Mouse (Mus musculus) neural tube, embryonic 11.5 days (tissue): ENCODE results near the gene Sirt5. TPM values are rescaled to one million over a fixed set of nuclear protein-coding genes. Genes with fewer than 3 reads are reported as not detected.

Experiments
- ATAC-seq: fragments of 200-750 bp; cut with Nextera tagmentation; 2 replicates; pipeline ENCODE4 v1.8.0; 2017; ENCODE audit warnings: moderate number of reproducible peaks, mild to moderate bottlenecking, moderate TSS enrichment, moderate library complexity; ENCODE audit not compliant: insufficient read depth, low FRiP score, low TSS enrichment
- DNase-seq: peaks from one replicate; pipeline ENCODE4 v3.0.0-alpha.2; 2015; ENCODE audit warnings: low spot score
- H3K27ac ChIP-seq: fragments of 300-500 bp; sonication (generic); 2 replicates; pipeline ENCODE4 v1.5.1; 2014; ENCODE audit warnings: low read depth, mild to moderate bottlenecking, low read length
- H3K27me3 ChIP-seq: fragments of 300-500 bp; sonication (generic); 2 replicates; pipeline ENCODE4 v1.6.1; 2014; ENCODE audit warnings: mild to moderate bottlenecking, low read length, mixed read lengths; ENCODE audit not compliant: control insufficient read depth, insufficient read depth
- H3K36me3 ChIP-seq: fragments of 300-500 bp; sonication (generic); 2 replicates; pipeline ENCODE4 v1.6.1; 2014; ENCODE audit warnings: mild to moderate bottlenecking, low read length, moderate library complexity, mixed read lengths; ENCODE audit not compliant: control insufficient read depth, insufficient read depth
- H3K4me1 ChIP-seq: fragments of 300-500 bp; sonication (generic); 2 replicates; pipeline ENCODE4 v1.6.1; 2014; ENCODE audit warnings: low read length, mixed read lengths; ENCODE audit not compliant: control insufficient read depth, insufficient read depth
- H3K4me2 ChIP-seq: fragments of 300-500 bp; sonication (generic); 2 replicates; pipeline ENCODE4 v1.6.1; 2014; ENCODE audit warnings: low read depth, mild to moderate bottlenecking, moderate library complexity
- H3K4me3 ChIP-seq: fragments of 300-500 bp; sonication (generic); 2 replicates; pipeline ENCODE4 v1.5.1; 2014; ENCODE audit warnings: low read depth, low read length
- H3K9ac ChIP-seq: fragments of 300-500 bp; sonication (generic); 2 replicates; pipeline ENCODE4 v1.6.1; 2014; ENCODE audit warnings: mild to moderate bottlenecking, low read length
- H3K9me3 ChIP-seq: fragments of 300-500 bp; sonication (generic); 2 replicates; pipeline ENCODE4 v1.6.1; 2016; ENCODE audit warnings: low read length; ENCODE audit not compliant: control insufficient read depth
- WGBS: fragments of 180-500 bp; shearing (Covaris S2); extraction: QIAGEN DNeasy Blood & Tissue Kit; methylation state at CpG from one replicate; pipeline ENCODE4 v1.1.7; 2014; 5-methylcytosine and 5-hydroxymethylcytosine counted together
- polyA plus RNA-seq: library from polyadenylated mRNA; unstranded; fragments of >200 nt; fragmentation: Nextera tagmentation; extraction: Ambion mirVana; gene quantifications from 2 replicates; pipeline ENCODE4 v1.2.1, GENCODE M21; 2014

The Sirt5 gene
- polyA plus RNA-seq, 1 experiment from 2014 or later: 18.5 TPM

GRCm38 (mm10) chr13:43362353-43362752, 2.9 kb upstream of the Sirt5 start:
- H3K9ac ChIP-seq: no peak overlapping the region
- H3K27ac ChIP-seq: no peak overlapping the region
- H3K36me3 ChIP-seq: no peaks in the 10 kb centered on the region
- H3K4me2 ChIP-seq: no peak overlapping the region
- no peak for ATAC-seq
- no peaks in the 10 kb centered on the region for H3K9me3 ChIP-seq
- 92% methylated on average over 9 of the region's 9 CpGs for WGBS
- H3K27me3 ChIP-seq: no peaks in the 10 kb centered on the region
- no peak overlapping the region for H3K4me3 ChIP-seq
- H3K4me1 ChIP-seq: 0 out of 2 replicates have a peak, but pooled peaks cover 3% of the 10 kb centered on the region
- DNase-seq: no peak

- Histone ChIP-seq H3K9me3 (no peaks in the 10 kb centered on the region), H3K27ac (peak overlapping the region; percentile 46; the same call in 1 of the 2 replicates)
Measured at GRCm38 (mm10) chr13:43365825-43366184, 509 bp downstream of the Sirt5 start.

GRCm38 (mm10) chr13:43370063-43370462, 4.8 kb downstream of the Sirt5 start:
- H3K4me3 ChIP-seq: no peak overlapping the region
- no peaks in the 10 kb centered on the region for H3K9me3 ChIP-seq
- no peak for DNase-seq
- no peak overlapping the region for H3K9ac ChIP-seq
- H3K27me3 ChIP-seq: no peaks in the 10 kb centered on the region
- H3K36me3 ChIP-seq: peaks cover 7% of the 10 kb centered on the region
- H3K4me1 ChIP-seq: 0 out of 2 replicates have a peak, but pooled peaks cover 3% of the 10 kb centered on the region
- no peak for ATAC-seq
- WGBS: 94% methylated on average over 6 of the region's 6 CpGs
- no peak overlapping the region for H3K27ac ChIP-seq
- no peak overlapping the region for H3K4me2 ChIP-seq

More at GRCm38 (mm10) chr13:43365825-43366184, 509 bp downstream of the Sirt5 start:
- H3K36me3 ChIP-seq: no peaks in the 10 kb centered on the region
- peak overlapping the region; percentile 79 for H3K4me2 ChIP-seq
- no peak for DNase-seq
- H3K9ac ChIP-seq: peak overlapping the region; percentile 77
- H3K27me3 ChIP-seq: no peaks in the 10 kb centered on the region
- H3K4me3 ChIP-seq: peak overlapping the region; percentile 53
- 14% methylated on average over 11 of the region's 11 CpGs for WGBS
- H3K4me1 ChIP-seq: 0 out of 2 replicates have a peak, but pooled peaks cover 3% of the 10 kb centered on the region
- peak; percentile 72 for ATAC-seq

DNA sequence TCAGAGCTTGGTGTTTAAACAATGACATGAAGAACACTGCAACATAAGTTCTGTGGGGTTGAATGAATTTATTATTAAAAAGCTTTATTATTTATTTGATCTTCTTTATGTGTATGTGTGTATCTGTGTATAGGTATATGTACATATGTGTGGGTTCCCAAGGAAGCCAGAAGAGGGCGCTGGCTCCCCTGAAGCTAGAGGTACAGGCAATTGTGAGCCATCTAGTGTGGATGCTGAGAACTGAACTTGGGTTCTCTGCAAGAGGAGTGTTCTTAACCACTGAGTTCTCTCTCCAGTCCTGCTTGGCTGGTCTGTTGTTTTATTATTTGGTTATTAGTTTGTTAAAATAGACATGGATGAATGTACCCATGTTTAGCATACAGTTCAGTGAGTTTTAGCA, 7.6 kb downstream of the Sirt5 start:
- WGBS: 81% methylated on average over 1 of the region's 1 CpGs
- Histone ChIP-seq H3K4me2 (no peak overlapping the region), H3K4me1 (no peaks in the 10 kb centered on the region), H3K36me3 (peaks cover 7% of the 10 kb centered on the region), H3K4me3 (no peak overlapping the region), H3K9me3 (no peaks in the 10 kb centered on the region), H3K9ac (no peak overlapping the region), H3K27me3 (no peaks in the 10 kb centered on the region), H3K27ac (no peak overlapping the region)
- DNase-seq: no peak
- ATAC-seq: no peak

DNA sequence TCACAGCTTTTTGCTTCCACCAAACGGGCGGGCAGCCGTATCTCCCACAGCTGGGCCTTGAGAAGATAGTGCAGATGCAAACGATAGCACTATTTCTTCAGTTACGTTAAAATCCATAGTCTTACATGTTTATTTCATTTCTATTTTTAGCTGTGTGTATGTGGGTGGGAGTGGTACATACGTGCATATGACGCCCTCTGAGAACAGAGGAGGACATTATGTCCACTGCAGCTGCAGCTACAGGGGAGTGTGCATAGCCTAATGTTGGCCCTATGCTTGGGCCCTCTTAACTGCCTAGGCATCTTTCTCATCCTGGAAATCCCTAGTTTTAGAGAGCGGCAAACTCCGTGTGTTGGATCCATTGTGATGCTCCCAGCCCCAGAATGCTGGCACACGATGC, 8.9 kb downstream of the Sirt5 start:
- peaks cover 7% of the 10 kb centered on the region for H3K36me3 ChIP-seq
- no peak for DNase-seq
- WGBS: 90% methylated on average over 10 of the region's 10 CpGs

GRCm38 (mm10) chr13:43374918-43375432, 9.7 kb downstream of the Sirt5 start:
- Histone ChIP-seq H3K9ac (no peak overlapping the region), H3K9me3 (no peaks in the 10 kb centered on the region), H3K4me2 (no peak overlapping the region), H3K4me1 (no peaks in the 10 kb centered on the region), H3K4me3 (no peak overlapping the region), H3K27ac (no peak overlapping the region), H3K27me3 (no peaks in the 10 kb centered on the region), H3K36me3 (peaks cover 7% of the 10 kb centered on the region)
- DNase-seq: no peak
- ATAC-seq: no peak
- 76% methylated on average over 2 of the region's 2 CpGs for WGBS

More for the DNA sequence above, 8.9 kb downstream of the Sirt5 start:
- Histone ChIP-seq H3K4me1 (no peaks in the 10 kb centered on the region), H3K4me2 (no peak overlapping the region), H3K27me3 (no peaks in the 10 kb centered on the region), H3K4me3 (no peak overlapping the region), H3K9ac (no peak overlapping the region), H3K9me3 (no peaks in the 10 kb centered on the region), H3K27ac (no peak overlapping the region)
- no peak for ATAC-seq

GRCm38 (mm10) chr13:43379989-43380388, 14.7 kb downstream of the Sirt5 start:
- ATAC-seq: no peak
- Histone ChIP-seq H3K9me3 (no peaks in the 10 kb centered on the region), H3K4me2 (no peak overlapping the region), H3K27ac (no peak overlapping the region), H3K4me1 (no peaks in the 10 kb centered on the region), H3K27me3 (no peaks in the 10 kb centered on the region), H3K36me3 (no peaks in the 10 kb centered on the region), H3K9ac (no peak overlapping the region), H3K4me3 (no peak overlapping the region)
- WGBS: 92% methylated on average over 3 of the region's 3 CpGs
- DNase-seq: no peak

GRCm38 (mm10) chr13:43385321-43385720, 20.0 kb downstream of the Sirt5 start:
- 97% methylated on average over 10 of the region's 10 CpGs for whole genome bisulfite sequencing
- no peak overlapping the region for H3K9ac ChIP-seq
- no peaks in the 10 kb centered on the region for H3K27me3 ChIP-seq
- ATAC-seq (no peak), DNase-seq (no peak)
- H3K9me3 ChIP-seq: no peaks in the 10 kb centered on the region
- H3K4me2 ChIP-seq: no peak overlapping the region
- no peaks in the 10 kb centered on the region for H3K36me3 ChIP-seq
- no peaks in the 10 kb centered on the region for H3K4me1 ChIP-seq
- no peak overlapping the region for H3K27ac ChIP-seq
- H3K4me3 ChIP-seq: no peak overlapping the region

DNA sequence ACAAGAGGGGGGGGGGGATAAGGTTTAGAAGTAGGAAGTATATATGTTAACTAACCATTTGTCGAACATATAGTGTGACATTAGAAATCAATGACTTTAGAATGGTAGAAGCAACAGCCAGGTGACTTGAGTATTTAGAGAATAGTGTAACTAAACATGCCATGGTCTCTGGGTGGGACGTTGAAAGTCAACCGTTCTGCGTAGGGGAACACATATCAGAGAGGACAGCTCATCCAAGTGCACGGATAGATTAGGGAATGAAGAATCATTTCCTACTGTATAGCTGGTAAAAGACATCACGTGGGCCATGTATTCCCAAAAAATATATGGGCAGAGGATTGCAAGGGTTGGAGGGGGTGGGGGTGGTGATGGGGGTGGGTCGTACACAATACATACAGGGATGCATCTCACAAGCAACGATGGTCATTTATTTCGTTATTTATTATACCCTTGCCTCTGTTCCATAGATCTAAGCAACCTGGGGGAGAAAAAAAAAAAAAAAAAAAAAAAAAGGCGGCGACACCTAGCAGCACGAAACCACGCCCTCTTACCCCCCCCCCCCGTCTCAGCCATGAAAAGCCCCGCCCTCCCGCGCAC, 32.5 kb downstream of the Sirt5 start:
- H3K4me3 ChIP-seq: peak overlapping the region; percentile 63
- no peaks in the 10 kb centered on the region for H3K27me3 ChIP-seq
- H3K36me3 ChIP-seq: peaks cover 4% of the 10 kb centered on the region; the same call in 1 of the 2 replicates
- DNase-seq (no peak), ATAC-seq (peak; percentile 65)
- no peaks in the 10 kb centered on the region for H3K9me3 ChIP-seq
- H3K4me1 ChIP-seq: no peaks in the 10 kb centered on the region
- peak overlapping the region; percentile 71; the same call in 1 of the 2 replicates for H3K9ac ChIP-seq
- no peak overlapping the region for H3K27ac ChIP-seq
- H3K4me2 ChIP-seq: no peak overlapping the region; the same call in 1 of the 2 replicates
- 45% methylated on average over 15 of the region's 17 CpGs for WGBS
